Mouse (Mus musculus): ENCODE results near the gene Acap1.
A peak's percentile ranks its signal among the peaks of the same experiment; 100 is the strongest.

The Acap1 gene

DNA sequence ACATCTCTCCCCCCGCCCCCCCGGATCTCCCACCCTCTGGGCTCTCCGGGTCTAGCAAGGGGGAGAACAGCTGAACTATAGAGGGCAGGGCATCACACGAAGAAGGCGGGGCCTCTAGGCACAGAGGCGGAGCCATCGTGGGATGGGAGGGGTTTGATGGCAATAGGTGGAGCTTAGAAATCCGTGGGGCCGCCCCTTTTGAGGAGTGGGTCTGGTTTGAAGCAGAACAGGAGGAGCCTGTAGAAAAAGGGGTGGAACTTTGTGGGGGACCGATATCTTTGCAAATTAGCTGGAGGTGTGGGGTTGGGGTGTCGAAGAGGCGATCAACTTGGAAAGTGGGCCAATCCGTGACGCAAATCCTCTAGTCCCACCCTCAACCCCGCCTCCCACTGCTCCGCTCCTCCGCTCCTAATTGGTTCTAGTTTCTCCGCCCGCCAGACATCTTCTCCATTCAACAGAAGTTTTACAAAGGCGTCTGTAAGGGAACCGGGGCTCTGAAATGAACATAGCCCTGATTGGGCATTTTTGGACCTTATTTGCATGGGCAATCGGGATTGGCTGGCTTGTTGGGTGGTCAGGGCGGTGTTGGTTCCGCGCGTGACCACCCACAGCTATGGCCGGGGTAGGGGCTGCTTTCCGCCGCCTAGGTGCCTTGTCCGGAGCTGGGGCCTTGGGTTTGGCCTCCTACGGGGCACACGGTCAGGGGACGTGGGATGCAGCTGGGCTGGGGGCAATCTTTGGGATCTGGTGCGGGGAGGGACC is 57.2 kb downstream of the Acap1 start, which contains the start of gene Tmem256:
Gene Tmem256, plus strand, starts transcription at position 563 of the 762 bp plus-strand sequence.
- DNase-seq (ENCODE audit: extremely low spot score, low read depth, low spot score) = peak; percentile 93

DNA sequence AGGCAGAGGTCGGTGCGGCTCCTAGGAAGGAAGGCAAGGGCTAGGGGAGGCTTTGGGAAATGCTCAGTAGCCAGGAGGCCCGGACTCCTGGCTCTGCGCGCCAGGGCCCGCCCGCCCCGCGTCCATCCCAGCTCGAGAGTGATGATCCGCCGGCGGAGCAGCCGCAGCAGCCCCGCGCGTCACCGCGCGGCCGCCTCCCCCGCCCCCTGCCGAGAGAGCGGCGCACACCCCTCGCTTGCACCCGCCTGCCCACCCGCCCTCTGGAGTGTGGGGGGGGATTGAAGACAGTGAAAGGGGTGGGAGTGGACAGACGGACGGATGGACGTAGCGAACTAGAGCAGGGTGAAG is 57.8 kb downstream of the Acap1 start, which contains the start of gene Nlgn2:
Gene Nlgn2, minus strand, starts transcription at position 181 of the 348 bp plus-strand sequence.
- no peak for DNase-seq (ENCODE audit: extremely low spot score, low read depth, low spot score)

DNA sequence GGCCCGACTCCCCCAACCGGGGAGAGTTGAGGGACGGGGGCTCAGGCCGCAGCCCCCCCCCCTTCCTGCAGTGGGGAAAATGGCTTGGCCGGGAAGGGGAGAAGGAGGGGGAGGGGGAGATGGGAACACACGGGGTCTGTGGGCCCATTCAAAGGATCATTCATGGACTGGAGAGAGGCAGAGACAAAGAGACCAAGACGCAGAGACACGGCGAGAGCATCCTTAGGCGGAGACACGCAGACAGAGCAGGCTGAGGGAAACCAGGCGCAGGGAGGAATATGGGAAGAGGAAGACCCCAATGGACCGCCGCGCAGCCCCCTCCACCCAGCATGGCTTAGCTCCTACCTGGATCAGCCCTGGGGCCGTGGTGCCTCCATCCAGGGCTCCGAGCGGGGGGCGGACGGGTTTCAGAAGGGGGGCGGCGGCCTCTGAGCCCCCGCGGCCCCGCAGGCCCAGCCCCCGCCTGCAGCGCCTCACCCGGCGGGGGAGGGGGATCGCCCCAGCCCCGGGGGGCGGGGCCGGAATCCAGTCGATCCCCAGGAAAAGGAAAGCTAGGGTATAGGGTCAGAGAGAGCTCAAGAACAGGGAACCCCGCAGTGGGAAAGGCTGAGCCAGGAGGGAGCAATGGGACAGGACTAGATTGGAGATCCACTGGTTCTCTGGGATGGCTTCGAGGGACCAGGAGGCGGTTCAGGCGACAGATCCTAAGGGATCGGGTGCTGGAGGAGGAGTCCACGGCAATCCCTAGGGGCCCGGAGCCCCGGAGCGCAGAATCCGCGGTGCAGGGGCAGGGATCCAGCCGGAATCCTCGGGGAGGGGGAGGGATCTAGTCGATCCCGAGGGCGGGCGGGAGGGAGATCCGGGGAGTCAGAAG is 58.4 kb downstream of the Acap1 start:
- no peak for DNase-seq (ENCODE audit: extremely low spot score, low read depth, low spot score)

GRCm38 (mm10) chr11:69835966-69836335 is 59.4 kb downstream of the Acap1 start:
- no peak for DNase-seq (ENCODE audit: extremely low spot score, low read depth, low spot score)

GRCm38 (mm10) chr11:69835326-69835965 is 59.9 kb downstream of the Acap1 start:
- DNase-seq (ENCODE audit: extremely low spot score, low read depth, low spot score) = no peak

GRCm38 (mm10) chr11:69834001-69834549 is 61.3 kb downstream of the Acap1 start:
- no peak for DNase-seq (ENCODE audit: extremely low spot score, low read depth, low spot score)

DNA sequence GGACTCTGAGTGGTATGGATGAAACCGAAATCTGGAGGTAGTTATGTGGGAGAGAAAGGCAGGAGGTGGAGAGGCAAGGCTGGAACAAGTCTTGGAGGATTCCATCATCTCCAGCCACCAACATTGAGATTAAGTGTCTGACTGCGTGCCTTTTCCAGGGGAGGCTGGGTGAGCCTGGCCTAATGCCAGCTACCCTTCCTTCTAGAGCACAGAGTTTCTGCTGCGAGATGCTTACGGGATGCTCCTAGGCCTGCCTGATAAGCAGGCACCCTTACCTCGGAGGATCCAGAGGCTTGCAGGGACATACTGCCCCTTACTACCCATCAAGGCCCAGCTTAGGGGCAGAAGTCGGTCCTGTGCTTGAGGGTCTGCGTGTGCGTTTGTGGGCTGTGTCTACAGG is 61.8 kb downstream of the Acap1 start:
- DNase-seq (ENCODE audit: extremely low spot score, low read depth, low spot score) = no peak

Data from hindlimb bud, embryonic 11.5 days (tissue).